Mouse (Mus musculus): ENCODE measurements around the gene Crk.

- TF ChIP-seq POLR2A (IDR thresholded peaks at IDR 0.05; ENCODE audit: low read depth, low read length) = no peak
- no peak for TF ChIP-seq CTCF (IDR thresholded peaks at IDR 0.05; ENCODE audit: extremely low read depth, insufficient read depth, insufficient read length, insufficient replicate concordance)
These were observed 57.9 kb downstream of the Crk start for GRCm38 (mm10) chr11:75736978-75737377.

Measured in spleen, adult 2 months (tissue).